Mouse (Mus musculus) kidney, adult 2 months (tissue): ENCODE results near the gene Isoc2b.

Source experiments
- CTCF ChIP-seq: fragments of 200-500 bp; conservative IDR thresholded peaks from 2 replicates; pipeline ENCODE4 v1.5.1; 2011; ENCODE audit warnings: low read depth, mild to moderate bottlenecking, control low read depth, low read length, moderate library complexity, mixed read lengths; ENCODE audit not compliant: insufficient read depth, insufficient read length
- POLR2A ChIP-seq: fragments of 200-500 bp; IDR thresholded peaks from one replicate; pipeline ENCODE4 v1.6.1; 2011; ENCODE audit warnings: low read depth, low read length, control low read depth

DNA sequence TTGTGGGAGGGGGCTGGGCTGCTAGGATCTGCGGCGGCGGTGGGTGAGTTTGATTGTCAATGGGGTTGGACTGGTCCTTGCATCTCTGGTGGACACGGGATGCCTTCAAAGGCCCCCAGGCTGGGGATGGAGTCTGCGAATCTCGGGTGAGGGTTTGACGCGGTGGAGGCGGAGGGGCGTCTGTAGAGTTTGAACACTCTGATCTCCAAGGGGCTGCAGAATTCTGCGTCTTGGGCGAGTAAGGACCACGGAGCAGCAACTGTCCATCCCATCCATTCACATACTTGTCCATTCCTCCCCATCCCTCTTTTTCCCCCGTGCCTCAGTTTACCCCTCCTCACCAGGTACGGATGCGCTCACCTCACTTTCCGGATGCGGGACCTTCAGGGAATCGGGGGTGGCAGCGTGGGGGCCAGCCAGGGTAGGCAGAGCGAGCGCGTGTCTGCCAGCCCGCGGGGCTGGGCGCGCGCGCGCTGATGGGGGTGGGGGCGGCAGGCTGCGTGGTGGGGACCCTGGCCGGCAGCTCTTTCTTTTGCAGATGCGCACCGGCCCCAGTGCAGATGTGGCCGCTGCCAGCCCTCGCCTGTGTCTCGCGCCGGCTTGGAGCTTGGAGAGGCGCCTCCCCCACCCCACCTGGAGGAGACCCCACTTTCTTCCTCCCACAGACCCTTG, 25.7 kb downstream of the Isoc2b start, which contains the start of gene Shisa7:
- no peak for TF ChIP-seq POLR2A
- no peak for TF ChIP-seq CTCF
